Mouse (Mus musculus) adrenal gland, postnatal 25 days (tissue): ENCODE measurements at regions not wholly inside any gene's neighbourhood (a gene's known extent, or its start where the extent isn't known, plus 50 kb on each side); places are given as distances from the start of the nearest gene placed in this dataset.
"Not testable (repeated sequence)": the region's sequence is repeated elsewhere in the genome, so short reads cannot be mapped to it uniquely, and the experiment has no call there.

Experiments used
- DNase-seq: peaks from one replicate; pipeline ENCODE4 v3.0.0; 2021; ENCODE audit warnings: mixed read lengths

DNA sequence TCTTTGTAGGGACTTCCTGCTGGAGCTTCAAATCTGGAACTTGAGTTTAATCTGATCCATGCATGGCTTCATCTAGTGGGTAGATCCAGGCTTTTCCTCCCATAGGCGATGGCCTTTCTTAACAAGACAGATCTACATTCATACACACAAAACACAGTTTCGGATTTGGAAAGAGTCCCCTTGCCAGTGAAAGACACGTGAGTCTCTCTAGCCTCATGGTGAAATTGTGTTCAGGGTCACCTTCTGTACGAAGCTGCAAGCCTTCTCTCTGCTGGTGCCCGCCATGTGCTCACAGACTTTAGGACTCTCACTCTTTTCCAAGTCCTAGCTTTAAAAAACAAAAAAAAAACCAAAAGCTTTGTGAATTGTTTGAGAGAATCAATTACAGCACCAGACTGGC lies 51.4 kb upstream of the Dlx2 start:
- no peak for DNase-seq

DNA sequence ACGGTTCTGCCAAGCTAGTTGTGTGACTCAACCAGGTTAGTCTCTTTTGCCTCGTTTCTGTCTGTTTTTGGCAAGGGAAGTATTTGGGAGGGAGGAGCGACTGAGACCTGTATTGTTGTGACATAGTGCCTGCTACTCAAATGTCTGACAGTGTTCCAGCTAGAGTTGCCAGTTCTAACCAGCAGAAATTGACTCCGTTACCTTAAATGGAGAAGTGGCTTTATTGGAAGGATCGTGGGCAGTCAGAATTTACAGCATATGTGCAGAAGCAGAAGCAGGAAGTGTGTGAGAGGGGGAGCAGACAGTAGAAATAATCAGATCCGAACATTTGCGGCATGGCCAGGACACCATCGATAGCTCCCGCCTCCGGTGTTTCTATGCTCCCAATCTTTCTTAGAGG lies 51.8 kb upstream of the Dlx2 start:
- DNase-seq, result no peak

DNA sequence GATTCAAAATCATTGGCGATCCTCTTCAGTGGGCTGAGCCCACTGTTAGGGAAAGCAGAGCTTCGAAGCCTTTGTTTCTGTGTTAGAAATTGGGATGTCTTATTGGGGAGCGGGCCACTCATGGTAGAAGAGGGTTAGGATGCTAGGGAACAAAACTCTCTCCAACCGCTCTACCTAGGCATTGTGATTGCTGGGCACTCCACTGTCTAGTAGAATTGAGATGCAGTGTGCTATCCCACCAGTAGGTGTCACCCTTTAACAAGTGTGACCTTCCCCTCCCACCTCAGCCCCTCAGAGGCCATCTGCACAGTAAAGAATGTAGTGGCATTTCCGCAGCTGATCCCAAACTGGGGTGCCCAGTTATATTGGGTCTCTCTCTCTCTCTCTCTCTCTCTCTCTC lies 52.2 kb upstream of the Dlx2 start:
- DNase-seq, result peak; percentile 70

DNA sequence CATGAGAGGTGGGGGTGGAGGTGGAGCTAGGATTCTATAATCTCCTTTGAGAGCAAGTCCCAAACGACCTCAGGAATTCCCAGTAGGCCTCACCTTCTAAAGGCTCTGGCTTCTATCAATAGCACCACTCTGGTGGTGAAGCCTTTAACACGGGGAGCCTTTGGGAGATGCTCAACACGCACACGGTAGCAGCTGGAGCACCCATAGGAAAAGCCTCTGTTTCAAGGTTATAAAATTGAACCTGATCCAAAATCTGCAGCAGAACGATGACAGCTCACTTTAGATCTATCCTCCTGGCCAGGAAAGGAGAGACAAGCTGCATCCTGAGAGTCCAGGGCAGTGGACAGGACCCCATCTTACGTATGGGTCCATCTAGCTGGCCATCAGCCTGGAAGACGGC lies 53.7 kb upstream of the Dlx2 start:
- no peak for DNase-seq

DNA sequence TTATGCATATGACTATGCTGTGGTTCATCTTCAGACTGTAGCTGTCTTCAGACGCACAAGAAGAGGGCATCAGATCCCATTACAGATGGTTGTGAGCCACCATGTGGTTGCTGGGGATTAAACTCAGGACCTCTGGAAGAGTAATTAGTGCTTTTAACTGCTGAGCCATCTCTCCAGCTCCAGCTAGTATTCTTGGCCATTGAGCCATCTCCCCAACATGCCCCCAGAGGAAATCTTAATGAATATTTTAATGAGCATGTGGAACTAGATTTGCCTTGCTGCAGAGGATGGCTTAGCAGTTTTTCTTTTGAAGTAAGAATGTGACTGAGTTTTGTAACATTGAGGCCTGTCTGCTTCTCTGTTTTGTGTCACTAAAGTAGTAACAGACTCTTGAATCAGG lies 54.4 kb upstream of the Dlx2 start:
- no peak for DNase-seq

DNA sequence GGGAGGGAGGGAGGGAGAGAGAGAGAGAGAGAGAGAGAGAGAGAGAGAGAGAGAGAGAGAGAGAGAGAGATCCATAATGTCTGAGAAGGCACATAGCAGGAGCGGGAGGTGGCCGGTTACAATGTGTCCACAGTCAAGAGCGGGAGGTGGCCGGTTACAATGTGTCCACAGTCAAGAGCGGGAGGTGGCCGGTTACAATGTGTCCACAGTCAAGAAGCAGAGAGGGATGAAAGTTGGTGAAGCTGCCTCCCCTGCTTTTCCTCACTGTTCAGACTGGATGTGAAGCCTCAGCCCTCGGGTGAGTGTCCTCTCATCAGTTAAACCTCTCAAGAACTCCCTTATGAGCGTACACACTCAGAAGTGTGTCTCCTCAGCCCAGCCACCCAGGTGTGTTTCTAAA lies 57.2 kb upstream of the Dlx2 start:
- not testable (repeated sequence) for DNase-seq

DNA sequence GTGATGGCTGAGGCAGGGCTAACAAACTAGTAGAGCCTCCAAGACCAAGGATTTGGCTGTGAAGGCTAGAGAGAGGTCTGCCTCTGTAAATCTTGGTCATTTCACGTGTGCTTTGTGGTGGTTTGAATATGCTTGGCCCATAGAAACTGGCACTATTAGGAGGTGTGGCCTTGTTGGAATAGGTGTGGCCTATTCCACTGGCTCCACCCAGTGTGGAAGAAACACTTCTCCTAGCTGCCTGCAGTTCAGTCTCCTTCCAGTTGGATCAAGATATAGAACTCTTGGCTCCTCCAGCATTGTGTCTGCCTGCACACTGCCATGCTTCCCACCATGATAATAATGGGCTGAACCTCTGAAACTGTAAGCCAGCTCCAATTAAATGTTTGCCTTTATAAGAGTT lies 59.1 kb upstream of the Dlx2 start:
- DNase-seq, result no peak

DNA sequence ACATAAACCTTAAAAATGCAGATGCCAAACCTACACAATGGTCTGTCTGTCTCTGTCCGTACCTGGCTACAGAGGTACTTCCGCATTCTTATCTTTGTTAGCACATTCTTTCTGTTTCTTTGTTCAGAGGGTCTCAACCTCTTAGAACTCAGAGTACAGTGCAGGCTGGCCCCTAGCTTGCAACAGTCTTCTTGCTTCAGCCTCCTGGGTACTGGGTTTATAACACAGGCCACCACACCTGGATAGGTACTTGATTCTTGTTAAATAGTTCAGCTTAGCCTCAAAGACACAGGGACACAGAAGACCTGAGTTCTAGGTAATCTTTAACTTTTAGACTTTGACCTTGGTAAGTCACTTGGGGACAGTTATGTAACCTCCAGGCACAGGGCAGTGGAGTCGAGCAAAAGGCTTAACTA lies 60.5 kb upstream of the Dlx2 start:
- DNase-seq, result no peak

DNA sequence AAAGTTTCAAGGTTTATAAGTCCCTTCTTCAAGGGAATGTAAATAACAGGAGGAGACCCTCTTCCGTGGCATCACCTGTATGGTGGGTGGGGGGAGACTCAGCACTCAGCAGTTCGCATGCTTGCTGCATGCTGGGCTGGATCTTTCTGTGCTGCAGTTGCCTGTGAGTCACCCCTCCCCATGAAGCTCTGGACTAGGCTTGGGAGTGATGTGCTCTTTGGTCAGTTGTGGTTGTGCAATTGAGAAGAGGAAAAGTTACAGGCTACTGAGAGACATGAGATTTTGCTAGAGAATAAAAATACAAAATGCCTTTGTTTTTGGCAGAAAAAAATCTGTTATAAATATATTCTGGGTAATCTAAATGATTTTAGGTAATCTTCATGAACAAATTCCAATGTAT lies 66.7 kb upstream of the Dlx2 start:
- DNase-seq, result no peak

DNA sequence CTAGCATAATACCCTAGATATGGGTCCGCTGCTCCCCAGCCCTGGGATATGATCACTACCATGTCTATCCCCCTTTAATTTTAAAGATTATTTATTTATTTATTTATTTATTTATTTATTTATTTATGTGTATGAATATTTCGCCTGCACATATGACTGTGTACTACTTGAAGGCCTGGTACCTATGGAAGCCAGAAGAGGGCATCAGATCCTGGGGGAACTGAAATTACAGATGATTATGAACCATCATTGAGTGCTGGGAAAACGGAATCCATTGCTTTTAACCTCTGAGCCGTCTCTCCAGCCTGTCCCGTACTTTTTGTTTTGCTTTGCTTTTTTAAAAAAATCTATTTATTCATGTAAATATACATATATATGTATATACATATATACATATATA lies 70.0 kb upstream of the Dlx2 start:
- no peak for DNase-seq

DNA sequence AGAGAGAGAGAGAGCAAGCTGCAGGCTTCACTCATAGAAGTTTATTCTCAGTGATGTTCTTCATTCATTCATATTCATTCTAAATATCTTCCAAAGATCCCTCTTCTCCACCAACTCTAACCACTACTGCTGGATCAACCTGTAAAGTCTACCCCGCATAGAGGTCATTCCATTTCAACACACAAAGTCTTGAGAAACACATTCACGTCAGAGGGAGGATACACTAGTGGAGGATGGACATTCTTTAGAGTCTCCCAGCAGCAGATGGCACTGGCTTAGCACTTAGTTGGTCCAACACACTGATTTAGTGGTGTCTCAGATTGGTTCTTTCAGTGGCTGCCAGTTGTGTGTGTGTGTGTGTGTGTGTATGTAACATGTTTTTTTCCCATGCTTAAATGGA lies 74.9 kb upstream of the Dlx2 start:
- no peak for DNase-seq

DNA sequence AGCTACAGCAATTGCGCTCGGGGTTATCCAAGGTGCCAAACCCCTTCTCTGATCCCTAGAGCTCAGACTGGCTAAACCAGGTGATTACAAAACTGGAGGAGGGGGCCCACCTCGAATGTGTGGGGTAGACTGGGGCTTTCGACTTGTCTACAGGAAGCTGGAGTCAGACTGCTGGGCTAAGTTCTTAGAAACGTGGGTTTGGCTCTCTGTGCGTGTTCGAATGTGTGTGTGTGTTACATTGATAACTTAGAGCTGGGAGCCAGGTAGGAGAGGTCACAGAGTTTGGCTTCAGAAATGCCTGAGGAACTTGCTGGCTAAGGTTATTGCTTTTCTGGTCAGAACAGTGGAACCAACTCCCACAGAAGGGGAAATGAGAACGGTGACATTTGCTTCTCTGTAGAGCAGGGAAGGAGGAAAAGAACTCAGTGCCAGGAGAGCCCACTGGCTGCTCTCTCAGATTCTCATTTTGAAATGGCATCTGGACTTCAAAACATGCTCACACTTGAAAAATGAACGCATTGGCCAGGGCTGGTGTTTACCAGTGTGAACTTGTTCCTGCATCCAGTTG lies 76.1 kb upstream of the Dlx2 start:
- no peak for DNase-seq

DNA sequence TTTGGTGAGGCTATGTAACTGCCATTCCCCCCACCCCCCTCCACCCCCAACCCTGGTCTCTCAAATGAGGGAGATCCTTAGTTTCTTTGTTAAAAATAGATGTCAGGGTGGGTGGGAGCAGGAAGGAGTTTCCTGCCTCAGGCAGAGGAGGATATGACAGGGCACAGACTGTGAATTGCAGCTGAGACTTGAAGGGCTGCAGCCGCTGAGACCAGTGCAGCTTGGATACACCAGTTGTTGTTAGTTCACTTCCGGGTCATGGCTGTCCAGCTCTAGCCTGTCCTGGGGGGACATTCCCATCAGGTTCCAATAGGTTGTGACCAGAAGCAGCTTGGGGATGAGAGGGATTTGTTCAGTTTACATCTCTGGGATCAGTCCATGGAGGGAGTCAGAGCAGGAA lies 76.6 kb upstream of the Dlx2 start:
- DNase-seq, result no peak

DNA sequence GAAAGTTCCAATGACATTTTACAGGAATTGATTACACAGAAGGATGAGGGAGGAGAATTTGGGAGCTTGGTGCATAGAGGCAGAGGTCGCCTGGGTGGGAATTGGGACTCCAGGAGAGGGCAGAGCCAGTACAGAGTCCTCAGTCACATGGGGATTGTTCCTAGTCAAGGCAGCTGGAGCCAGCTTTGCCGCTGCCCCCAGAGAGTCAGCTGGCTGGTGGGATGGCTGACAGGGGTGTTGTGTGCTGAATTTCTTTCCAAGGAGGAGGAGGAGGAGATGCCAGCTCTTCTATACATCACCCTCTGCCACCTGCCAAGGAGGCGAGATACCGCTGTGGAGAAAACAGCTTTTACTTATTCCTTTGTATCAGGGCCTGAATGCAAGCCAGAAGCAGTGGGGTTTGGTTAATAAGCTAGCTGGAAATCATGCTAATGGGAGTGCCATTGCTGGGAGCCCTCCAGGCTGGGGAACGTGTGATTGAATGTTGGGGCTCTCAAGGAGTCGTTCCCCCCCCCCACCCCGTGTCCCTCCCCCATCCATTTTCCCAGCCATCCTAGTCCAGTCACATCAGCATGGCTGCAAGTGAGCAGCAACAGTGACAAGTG lies 78.8 kb upstream of the Dlx2 start:
- DNase-seq, result no peak

DNA sequence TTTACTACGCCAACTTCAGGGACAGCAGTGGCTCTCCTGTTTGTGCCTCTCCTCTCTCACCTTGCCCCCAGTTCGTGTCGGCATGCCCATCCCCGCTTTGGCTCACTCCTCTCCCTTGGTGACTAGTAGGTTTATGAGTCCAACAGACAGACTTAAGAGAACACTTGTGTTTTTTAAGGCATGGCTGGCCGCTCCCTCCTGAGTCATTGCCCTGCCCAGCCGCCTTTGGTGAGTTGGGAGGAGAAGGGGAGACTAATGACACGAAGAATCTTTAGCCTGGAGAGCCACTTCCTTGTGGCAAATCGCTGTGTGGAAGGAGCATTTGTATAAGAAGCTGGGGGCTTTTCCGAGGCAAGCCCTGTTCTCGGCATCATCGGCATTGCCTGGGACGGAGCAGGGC lies 79.8 kb upstream of the Dlx2 start:
- DNase-seq, result no peak

DNA sequence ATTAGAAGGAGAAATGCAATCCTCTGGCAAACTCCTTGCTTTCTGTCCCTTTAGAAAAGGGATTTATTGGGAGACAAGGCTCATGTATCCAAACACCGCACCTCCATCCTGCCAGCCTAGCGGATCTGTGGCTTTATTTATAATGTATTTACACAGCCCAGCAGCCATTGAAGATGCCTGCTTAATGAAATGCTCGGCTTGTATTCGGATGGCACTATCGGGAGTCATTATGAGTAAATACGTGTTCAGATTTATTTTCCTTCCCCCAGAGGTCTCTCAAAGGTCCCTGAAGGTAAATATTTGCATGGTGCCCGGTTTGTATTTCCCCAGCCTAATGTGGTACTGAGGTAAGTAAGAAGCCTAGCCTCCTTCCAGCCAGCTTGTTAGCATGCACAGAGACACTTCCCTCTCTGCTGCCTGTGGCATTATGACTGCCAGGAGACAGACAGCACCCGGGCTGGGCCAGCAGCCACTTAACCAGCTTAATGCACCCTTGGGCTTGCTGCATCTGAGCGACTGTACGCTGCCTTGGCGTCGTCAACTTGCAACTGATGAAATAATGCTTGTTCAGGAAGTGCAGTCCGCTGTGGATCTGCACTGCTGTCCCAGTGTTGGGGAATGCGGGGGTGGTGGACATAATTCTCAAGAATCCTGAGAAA lies 80.7 kb upstream of the Dlx2 start:
- no peak for DNase-seq

DNA sequence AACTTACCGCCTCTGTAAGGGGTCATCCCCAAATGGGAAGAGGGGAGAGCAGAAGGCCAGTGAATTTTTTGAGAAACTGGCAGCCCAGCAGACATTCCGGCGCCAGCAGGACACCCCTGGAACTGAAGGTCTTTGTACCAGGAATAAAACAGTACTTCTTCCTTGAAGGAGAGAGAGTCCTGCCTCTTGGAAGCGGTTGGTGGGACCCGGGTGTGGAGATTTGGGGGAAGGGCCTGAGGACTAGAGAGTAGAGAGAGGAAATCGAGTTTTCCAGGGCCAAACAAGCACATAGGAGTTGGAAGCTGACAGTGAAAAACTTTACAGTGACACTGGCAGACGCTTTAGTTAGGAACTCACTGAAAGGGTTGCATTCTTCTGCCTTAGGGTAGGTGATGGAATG lies 82.3 kb upstream of the Dlx2 start:
- no peak for DNase-seq

DNA sequence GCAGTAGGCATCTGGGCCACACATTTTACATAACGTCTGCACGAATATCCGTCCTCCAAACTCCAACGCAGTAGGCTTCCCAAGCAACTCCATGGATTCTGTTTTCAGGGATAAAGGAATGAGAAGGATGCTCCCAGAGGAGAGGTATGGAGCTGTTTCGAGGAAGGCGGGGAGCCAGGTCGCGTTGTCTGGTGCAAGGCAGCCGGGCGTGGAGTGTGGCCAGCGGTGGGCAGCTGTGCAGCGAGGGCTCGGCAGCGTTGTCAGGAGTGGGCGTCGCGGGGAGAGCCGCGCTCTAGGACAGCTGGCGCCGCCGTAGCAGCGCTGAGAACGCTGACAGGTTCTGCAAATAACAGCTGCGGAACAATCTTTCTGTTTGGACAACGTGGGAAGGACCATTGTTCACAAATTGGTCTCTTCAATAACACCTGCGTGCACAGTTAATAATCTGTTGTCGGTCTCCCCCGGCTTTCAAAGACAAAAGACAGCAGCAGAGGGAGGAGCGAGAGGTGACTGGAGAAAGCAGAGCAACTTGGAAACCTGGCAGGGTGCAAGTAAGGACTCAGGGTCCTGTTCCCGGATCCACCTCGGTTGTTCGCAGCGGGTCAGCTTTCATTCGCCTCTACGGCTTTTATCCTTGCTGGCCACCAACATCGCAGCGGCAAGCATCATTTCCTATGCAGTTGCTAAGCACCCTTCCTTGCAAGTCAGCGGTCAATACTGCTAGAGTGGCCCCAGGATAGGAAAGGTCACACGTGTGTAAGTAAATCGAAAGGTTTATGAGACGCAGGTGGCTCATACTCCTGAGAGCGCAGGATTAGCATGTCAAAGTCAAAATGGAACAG lies 83.0 kb upstream of the Dlx2 start:
- DNase-seq, result no peak

DNA sequence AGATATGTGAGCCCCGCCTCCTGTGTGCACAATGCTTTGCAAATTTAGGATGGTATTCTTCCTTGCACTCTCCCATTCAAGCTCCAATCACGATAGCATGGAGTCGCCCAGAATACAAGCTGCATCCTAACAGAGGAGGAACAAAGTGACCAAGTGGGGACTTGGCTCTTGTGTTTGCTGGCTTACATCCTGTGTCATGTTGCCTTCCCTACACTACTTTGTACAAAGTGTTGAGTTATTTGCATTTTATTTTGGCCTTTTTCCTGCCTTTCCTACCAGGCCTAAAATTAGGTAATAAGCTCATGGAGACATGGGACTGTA lies 83.5 kb upstream of the Dlx2 start:
- DNase-seq, result no peak

DNA sequence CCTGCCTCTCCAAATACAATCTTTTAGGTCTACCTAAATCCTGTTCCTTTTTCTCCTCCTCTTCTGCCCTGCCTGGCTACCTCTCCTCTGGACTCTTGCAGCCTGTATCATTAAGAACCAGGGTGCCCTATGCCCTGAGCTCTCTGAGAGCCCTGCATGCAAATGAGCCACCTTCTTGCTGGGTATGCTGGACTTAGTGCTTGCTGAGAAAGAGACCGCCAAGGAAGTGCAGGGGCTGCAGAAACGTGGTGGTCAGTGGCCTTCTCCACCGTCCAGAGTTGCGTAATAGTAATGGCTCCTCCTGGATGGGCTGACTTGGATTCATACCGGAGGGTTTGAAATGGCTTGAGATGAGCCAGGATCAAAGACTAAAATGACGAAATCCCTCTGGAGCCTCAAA lies 86.9 kb upstream of the Dlx2 start:
- no peak for DNase-seq

DNA sequence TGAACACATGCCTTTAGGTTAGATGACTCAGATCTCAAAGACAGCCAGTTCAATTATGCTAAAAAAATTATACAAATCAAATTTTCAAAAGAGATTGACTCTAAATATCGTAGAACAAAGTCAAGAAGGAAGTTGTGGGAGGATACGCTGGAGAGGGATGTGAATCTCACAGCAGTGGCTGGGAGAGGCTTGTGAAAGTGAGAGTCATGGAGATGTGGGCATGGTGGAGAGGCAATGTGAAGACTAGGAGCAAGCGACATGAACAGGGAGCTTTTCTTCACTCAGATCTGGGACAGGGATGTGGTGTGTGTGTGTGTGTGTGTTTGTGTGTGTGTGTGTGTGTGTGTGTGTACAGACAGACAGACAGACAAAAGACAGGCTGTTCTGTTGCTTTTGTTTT lies 87.9 kb upstream of the Dlx2 start:
- DNase-seq, result no peak

DNA sequence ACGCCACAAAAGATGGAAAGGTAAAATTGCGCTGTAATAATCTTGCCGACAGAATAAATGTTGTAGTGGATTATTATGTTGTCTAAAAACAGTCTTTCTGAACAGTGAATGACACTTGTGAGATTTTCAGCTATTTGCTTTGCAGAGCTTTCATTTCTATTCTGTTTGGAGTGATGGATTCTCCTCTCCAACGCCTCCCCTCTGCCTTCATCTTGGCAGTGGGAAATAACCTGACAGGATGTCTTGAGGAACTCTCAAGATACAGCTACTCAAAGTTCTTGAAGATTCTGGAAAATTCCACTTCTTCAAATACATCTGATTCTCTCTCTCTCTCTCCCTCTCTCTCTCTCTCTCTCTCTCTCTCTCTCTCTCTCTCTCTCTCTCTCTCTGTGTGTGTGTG lies 89.6 kb upstream of the Dlx2 start:
- DNase-seq, result no peak

DNA sequence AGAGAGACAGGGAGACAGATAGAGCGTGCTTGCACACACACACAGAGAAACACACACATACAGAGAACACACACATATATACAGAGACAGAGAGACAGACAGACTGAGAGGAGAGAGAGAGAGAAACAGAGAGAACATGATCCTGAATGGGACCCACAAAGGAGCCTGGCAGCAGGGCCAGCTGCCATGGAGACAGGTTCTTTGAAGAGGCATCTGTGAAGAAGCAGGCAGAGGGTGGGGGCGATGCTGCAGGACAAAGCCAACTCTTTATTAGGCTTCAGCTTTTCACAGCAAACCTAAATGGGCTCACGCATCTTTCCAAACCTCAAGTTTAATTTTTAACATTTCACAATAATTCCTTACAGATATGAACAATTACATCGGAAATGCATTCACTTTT lies 90.0 kb upstream of the Dlx2 start:
- DNase-seq, result no peak

DNA sequence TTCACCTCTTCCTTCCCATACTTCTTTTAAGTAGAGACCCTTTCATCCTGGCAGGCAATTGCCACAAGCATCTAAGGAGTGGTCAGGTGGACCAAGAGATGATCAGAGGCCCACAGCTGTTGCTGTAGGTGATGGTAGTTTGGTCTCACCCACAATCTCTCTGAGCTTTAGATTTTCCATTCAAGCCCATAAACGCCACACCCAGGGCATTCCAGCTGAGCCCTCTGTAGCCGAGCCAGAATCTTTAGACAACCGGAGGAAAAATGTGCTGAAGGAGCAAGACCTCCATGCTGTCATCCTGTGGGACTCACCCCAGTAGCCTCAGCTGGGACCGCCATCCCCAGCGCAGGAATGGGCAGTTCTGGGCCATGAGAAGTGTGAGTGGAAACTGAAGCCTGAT lies 93.7 kb upstream of the Dlx2 start:
- no peak for DNase-seq
